Mouse (Mus musculus) NIH3T3 (cell line): ENCODE measurements at regions not wholly inside any gene's neighbourhood (a gene's known extent, or its start where the extent isn't known, plus 50 kb on each side); places are given as distances from the start of the nearest gene placed in this dataset.

Source experiments
- DNase-seq: peaks from one replicate; pipeline ENCODE4 v3.0.0-alpha.2; 2012; ENCODE audit warnings: low read depth

DNA sequence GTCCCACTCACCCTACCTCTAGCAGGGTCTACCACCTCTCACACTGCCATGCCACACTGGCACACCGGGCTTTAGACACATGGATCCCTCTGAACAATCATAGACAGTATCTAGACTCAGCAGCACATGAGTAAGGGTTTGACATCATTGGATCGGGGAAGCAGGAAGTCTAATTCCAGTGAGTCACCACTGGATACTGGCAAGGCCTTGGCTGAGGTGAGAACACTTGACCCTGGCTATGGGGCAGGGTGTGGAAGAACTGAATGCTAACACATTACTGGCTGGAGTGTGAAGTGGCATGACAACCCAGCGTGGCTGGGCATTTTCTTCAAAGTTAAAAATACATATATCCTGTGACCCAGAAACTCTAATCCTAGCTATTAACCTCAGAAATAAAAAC lies 114.4 kb downstream of the H2afy start:
- DNase-seq: peak; percentile 89

DNA sequence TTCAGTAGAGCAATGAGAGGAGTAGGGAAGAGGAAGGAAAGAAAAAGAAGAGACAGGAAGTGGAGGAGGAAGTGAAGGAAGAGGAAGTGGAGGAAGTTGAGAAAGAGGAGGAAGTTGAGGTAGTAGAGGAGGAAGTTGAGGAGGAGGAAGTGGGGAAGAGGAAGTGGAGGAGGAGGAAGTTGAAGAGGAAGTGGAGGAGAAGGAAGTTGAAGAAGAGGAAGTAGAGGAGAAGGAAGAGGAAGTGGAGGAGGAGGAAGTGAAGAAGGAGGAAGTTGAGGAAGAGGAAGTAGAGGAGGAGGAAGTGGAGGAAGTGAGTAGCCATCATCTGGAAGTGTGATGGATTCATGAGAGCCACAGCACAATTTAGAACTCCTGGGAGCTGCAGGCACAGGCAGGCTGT lies 122.2 kb downstream of the H2afy start:
- DNase-seq: no peak

DNA sequence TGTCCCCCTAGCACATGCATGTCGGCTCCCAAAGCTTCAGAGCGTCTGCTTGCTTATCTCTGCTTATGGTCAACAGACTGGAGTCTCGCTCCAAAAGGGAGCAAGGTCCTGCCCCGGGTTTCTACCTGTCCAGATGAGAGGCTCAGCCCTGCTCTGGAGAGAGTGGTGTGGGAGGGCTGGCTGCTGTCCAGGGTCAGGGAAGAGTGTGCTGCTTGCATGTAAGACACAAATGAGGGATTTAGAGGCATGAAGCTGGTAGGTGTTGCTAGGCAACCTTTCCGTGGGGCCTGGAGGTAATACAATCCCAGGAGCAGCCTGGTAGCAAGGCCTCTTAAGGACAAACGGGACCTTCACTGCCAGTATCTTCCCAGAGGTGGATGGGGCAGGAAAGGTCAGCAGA lies 125.7 kb downstream of the H2afy start:
- DNase-seq: no peak

DNA sequence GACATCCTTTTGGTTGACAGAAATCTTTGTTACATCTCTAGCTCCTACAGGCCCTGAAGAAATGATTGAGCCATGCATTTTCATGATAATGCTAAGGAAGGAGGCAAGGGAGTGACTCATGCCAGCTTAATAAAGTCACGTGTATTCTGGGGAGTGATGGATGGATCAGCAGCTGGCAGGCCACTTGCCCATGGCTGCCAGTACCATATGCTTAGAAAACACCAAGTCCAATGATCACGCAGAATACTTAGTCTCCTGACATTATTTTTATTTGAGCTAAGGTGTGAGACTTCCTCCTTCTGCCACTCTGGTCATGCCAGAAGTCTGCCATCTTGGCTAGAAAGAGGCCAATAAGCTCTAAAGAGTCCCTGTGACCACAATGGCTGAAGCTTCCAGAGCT lies 129.3 kb downstream of the H2afy start:
- DNase-seq: peak; percentile 65

DNA sequence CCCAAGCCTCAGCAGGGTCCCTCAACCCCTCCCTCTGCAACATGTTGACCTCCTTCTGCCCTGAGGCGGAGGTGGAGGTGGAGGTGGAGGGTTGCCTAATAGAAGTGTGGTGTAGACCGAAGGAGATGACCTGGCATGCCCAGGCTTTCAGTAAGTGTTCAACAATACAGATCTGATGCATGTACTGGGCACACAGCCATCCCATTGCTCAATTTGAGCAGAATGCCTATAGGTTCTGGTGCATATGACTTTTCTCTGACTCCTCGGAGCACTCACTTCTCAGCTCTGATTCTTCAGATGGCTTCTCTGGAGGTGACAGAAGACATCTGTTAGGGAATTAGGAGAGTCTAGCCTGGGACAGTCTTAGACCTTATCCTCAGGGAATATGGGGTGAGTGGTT lies 130.4 kb downstream of the H2afy start:
- peak; percentile 92 for DNase-seq

DNA sequence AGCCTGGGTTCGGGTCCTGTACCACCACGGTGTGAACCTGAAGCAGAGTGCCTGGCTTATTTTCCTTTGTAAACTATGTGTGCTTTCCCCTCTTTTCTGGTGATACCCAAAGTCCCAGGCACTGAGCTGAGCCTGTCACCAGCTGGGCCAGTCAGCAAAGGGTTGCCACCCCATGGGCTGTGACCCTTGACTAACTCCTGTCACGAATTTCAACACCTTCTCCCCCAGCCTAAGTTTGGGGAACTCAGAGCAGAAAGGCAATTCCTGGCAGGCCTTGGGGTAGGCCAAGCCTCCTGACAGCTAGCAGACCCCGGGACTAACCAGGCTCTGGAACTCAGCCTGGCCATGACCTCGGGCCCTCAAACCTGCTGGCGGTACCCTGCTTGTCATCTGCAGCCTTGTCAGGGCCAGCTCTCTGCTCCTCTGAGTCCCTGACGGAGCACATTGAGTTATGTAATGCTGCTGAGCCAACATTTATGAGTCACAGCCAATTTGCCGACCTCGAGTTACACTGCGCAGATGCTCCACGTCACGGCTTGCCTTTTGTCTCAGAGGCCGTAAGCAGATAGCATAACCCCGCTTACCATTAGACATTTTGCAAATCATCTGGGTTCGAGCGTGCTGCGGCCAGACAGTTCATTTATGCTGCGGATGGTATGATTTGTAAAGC lies 132.3 kb downstream of the H2afy start:
- DNase-seq: peak; percentile 53

DNA sequence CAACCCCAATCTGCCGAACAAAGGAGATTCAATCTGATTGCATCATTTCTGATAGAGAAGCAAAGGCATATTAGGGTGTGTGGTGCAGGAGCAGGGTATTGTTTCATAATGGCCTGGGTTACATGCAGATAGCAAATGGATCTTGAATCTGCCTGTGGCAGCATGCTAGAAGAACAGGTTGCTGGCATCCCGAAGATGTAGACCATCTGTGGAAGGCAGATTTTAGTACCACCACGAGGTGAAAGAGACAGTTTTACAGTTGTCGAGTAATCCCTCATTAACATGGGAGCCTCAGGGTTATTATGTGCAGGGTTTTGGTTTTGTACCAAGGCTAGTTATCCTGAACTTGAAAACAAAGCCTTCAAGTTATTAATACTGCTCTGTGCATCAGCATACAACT lies 140.9 kb downstream of the H2afy start:
- no peak for DNase-seq

DNA sequence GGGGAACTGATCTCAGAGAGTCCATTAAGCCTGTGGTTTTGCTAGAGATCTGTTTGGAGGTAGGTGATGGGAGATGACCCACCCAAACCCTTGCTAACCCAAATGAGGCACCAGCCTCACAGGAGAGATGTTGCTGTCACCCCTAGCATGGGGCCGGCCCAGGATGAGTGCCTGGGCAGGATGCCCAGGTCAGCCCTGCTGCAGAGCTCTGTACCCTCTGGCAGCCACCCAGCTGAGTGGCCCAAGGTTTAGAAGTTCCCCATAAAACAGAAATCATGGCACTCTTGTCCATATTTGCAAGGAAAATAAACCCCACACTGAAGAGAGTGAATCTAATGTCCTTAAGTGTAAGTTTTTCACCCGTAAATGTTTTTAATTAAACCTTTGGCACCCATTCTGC lies 141.7 kb downstream of the H2afy start:
- DNase-seq: peak; percentile 22

DNA sequence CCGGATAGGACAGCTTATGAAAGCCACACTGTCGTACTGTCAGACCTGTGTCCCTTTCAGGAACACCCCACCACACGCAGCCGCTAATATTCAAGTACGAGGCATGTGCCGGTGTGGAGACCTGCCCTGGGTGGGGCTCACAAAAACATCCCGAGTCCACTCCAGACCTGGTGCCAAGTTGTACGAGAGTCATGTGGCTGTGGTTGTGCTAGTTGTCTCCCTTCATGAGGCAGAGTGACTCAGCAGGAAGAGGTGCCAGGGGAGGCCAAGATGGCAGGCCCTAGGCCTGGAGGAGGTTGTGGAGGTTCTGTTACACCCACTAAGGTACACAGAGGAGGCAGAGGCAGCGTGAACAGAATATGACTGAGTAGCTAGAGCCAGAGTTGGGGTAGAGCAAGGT lies 143.5 kb downstream of the H2afy start:
- peak; percentile 72 for DNase-seq

DNA sequence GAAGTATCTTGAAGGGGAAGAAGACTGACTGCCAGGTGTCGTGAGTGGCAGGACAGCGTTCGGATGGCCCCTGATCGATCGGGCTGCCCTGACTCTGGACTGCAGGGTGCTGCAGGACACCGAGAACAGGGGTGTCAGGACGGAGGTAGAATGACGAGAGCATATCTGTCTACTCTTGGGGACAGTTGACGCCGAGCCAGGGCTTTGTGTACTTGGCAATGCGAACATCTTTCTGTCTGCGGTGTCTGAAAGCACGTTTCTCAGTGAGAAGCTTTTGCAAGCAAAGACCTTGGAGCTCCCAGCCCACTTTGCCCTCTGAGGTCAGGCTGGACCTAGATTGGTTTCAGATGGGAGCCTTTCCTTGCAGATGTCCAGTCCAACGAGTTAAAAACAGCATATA lies 144.9 kb downstream of the H2afy start:
- DNase-seq: peak; percentile 24

DNA sequence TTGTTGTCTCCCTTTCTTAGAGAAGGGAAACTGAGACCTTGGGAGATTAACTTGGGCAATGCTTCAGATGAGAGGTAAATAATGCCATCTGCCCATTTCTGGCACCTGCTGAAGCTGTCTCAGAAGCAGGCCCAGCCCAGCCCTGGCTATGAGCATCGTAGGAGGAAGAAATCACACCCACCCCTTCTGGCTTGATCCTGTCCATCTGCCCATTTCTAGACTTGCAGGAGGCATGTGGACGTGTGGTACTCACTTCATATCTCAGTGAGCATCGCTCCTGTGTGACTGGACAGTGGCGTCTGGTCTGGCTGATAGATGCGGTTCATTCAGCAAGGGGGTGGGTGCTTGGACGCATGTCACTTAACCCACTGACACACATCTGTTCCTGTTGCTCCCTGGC lies 146.0 kb downstream of the H2afy start:
- no peak for DNase-seq

DNA sequence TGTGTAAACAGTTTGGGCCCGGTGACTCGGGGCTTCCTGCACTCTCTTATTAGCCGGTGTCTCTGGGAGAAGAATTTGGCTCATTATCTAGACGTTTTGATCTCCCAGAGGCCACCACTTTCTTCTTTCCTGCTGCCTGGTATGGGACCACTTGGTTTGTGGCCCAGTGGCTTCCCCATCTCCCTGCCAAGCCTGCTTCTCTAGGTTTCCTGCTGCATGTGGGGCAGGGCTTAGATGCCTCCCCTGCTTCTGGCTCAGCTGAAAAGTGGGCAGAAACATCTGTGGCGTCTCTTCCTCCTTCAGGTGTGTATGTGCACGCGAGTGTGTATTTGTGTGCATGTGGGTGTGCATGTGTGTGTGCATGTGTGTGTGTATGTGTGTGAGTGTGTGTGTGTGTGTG lies 146.8 kb downstream of the H2afy start:
- DNase-seq: peak; percentile 8

DNA sequence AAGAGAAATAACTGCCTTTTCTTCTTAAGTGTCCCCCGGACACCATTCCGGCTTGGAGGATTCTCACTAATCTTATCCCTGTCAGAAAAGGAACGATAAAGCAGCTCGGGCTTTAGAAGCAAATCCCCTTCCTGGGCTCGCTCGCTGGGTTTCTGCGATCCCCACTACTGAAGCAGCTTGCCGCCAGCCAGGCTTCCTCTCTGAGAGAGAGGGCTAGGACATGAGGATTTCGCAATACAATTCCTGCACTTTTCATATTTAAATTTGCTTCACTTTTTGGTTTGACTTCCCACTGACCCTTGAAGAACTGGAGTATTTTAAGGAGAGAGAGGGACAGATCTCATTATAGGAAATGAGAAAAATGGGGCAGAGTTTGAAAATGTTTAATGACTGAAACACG lies 149.4 kb upstream of the Pitx1 start:
- peak; percentile 57 for DNase-seq

DNA sequence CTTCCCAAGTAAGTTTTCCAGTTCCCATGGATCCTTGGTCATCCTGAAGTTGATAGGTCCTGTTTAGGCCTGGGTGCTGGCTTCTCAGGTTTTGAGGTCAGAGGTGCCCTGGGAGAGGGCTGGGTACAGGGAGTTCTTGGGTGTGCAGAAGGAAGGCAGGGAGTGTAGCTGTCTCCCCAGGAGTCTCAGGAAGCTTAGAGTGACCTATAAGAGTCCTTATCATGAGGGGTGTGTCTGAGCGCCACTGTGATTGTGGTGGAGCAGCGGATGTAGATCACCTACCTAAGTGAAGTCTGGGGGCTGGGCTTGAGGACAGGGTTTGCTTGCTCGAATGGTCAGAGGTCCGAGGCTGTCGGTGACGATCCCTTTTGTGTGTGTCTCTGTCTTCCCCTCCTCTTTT lies 148.8 kb upstream of the Pitx1 start:
- no peak for DNase-seq

DNA sequence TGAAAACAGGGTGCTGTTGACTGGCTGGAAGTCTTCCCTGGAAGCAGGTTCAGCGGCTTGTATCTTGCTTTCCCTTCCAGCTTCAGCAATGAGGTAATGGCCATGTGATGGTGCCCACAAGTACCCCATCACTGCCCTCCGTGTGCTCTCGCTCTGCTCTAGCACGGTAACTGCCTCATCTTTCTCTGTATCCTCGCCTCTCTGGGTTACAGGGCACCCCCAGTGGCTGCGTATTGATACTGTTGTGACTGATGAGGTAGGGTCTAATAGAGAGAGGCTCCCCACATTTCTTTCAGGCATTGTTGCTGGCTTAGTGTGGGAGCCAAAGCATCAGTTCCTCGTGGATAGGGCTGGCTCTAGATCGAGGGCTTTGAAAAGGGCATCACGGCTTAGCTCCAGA lies 147.9 kb upstream of the Pitx1 start:
- no peak for DNase-seq

DNA sequence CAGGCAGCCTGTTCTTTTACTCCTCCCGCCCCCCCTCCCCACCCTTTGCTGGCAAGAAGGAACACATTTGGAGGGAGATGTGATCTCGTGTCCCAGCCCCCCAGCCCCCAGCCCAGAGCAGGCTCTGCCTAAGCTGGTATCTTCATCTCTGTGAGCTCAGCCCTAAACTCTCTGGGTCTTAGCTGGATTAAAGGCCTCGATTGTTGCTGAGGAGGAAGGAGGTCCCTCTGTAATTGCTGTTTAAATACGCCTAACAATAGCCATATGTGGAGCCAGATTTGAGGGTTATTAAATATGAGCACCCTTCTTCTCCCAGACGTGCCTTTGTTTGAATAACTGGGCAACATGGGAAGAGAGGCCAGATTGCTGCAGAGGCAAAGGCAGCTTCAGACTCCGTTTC lies 145.0 kb upstream of the Pitx1 start:
- no peak for DNase-seq

DNA sequence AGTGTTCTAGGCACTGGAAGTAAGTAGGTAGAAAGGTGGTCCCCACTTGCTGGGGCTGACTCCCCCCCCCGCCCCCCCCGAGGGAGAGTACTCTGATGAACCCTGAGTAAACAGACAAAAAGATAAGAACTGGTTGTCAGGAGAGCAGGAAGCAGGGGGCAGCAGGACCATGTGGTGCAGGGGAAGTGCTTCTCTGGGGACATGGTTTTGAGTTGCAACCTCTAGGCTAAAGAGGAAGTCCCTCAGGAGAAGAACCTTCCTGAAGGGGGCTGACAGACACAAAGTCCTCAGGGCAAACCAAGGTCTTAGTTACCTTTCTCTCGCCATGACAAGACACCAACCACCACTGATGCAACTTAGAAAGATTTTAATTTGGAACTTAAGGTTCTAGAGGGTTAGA lies 141.9 kb upstream of the Pitx1 start:
- no peak for DNase-seq

DNA sequence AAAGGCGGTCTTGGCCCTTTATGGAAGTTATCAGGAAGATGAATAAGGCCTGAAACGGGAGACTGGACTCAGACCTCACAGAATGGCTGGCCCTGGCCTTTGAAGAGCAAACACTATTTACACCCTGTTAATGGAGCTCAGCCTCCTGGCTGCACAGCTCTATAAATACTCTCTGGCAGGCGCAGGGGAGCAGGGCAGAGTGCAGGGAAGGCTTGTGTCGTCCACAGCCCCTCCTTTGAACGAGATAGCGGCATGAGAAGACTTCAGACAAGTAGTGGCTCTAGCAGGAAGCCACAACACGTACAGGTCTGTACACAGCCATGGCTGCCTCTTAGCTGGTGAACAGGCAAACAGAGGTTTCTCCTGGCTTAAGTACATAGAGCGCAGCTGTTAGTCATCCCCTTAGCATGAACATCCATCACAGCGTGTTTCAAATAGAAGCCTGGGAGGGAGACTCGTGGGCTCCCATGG lies 141.0 kb upstream of the Pitx1 start:
- peak; percentile 81 for DNase-seq

DNA sequence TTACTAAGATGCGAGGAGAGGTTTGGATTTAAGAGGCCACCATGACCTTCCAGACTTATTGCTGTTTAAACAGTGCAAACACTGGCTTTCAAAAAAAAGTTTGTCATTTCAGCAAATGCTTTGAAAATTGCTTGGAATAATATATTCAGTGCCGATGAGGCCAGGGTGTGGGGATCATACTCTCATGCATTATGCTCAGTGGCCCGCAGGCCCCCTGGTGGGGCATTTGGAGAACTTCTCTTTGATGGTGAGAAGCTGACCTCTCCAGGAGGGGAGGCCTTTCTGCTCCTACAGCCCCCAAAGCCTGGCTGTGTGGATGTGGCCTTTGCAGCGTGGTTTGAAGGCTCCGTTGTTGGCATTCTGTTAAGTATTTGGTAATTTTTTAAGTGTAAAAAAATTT lies 138.1 kb upstream of the Pitx1 start:
- DNase-seq: peak; percentile 42

DNA sequence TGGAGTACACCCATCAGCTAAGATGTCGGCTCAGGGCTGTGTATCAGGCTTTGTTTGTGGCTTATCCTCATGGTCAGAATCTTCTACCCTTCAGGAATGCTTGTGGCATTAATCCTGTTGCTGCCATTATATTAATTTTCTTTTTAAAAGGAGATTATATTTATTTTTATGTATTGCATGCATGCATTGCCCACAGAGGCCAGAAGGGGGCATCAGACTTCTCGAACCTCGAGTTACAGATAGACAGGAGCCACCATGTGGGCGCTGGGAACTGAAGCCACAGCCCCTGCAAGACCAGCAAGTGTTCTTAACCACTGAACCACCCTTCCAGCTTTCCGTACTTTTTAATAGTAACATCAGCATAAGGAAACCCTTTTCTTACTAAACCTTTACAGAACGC lies 134.7 kb upstream of the Pitx1 start:
- DNase-seq: no peak

DNA sequence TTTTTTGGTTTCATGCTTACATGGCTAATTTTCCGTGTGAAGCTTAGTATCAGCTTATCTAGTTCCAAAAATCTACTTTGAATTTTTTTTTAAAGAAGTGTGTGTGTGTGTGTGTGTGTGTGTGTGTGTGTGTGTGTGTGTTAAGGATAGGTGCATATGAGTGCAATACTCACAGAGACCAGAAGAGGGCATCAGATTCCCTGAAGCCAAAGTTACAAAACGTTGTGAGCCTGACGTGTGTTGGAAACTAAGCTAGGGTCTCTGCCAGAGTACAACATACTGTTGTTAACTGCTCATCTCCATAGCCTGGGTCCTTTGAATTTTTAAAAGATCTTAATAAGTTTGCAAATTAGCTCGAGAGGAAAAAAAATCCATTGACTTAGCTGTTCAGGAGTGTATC lies 133.5 kb upstream of the Pitx1 start:
- DNase-seq: no peak

DNA sequence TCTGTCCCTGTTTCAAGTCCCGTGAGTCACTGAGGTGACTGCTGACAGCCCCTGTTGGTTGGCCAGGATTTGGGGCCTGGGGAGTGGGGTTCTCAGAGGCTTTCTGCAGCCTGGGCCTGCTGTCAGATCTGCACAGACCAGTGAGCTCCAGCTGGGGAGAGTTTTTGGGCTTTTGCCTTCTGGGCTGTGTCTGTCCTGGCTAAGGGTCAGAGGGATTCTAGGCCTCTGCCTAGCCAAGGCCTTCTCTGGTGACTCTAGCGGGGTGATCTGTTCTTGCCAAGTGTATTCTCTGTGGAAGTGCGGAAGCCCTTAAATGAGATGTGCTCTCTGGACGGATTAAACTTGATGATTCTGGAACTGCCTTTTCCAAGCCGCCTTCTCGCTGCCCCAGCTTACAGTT lies 131.2 kb upstream of the Pitx1 start:
- DNase-seq: no peak

DNA sequence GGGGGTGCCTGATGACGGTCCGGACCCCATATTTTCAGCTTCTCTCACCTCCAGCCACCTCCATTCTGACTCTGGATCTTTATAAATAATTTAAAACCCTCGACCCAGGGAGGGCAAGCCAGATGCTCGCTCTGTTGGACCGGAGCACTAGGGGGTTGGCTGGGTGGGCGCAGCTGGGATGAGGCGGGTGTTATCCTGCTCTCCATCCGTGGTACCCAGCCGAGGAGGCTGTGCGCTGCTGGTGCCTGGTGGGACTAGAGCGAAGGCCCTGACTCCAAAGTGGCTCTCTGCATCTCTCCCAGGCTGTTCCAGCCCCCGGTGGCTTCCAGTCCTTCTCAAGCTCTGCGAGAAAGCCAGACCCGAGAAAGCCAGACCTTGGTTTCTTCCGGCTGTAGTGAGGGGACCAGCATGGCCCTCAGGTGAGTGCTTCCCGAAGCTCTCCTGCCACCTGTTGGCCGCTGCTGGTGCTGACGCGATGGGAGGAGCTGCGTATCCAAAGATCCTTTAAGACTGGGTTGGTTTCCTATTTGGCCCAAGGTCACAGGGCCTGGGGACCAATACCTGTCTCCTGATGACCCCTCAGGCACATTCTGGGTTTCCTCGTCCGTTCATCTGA lies 127.1 kb upstream of the Pitx1 start:
- peak; percentile 65 for DNase-seq

DNA sequence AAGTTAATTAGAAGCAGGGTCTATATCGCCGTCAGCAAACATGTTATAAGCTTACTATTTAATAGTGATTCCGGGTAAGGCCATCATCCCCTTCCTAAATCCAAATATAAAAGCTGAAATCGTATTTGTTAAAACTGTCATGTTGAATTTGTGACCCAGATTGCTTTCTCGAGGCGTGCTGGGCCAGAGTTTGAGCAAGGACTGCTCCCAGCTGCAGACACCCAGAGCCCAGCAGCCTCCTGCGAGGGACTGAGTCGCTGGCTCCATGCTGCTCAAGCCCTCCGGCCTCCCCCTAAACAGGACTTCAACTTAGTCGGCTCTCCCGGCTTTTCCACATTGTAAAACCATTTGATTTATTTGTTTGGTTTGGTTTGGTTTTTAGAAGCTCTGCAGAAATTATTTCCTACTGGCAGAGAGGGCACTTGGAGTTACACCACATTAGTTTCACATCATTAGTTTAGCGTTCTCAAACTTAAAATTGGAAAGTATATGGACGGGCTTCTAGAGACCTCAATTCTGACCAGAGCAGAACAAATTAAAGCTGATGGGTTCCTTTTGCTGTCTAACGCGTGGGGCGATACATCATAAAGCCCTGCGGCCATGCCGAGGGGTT lies 126.4 kb upstream of the Pitx1 start:
- no peak for DNase-seq
